Mouse (Mus musculus) ovary, postnatal 14 days (tissue): Measurements from ENCODE around the gene Doc2a.

Source experiments
- DNase-seq: peaks from one replicate; pipeline ENCODE4 v3.0.0; 2022; ENCODE audit warnings: low spot score

The Doc2a gene

DNA sequence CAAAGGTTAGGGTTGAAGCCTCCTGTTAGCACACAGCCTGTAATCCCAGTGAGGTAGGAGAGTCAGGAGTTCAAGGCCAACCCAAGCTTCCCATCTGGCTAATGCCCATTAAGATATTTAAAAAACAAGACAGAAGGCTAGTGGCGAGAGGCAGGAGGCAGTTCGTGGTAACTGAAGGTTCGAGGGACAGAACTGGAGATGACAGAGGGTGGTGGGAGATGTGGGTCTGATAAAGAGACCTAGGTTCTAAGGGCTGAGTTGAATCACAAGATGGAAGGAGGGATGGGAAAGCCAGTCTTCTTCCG is at the start of gene Doc2a:
Gene Doc2a, plus strand, starts transcription at position 301 of the 305 bp plus-strand sequence.
- no peak for DNase-seq

DNA sequence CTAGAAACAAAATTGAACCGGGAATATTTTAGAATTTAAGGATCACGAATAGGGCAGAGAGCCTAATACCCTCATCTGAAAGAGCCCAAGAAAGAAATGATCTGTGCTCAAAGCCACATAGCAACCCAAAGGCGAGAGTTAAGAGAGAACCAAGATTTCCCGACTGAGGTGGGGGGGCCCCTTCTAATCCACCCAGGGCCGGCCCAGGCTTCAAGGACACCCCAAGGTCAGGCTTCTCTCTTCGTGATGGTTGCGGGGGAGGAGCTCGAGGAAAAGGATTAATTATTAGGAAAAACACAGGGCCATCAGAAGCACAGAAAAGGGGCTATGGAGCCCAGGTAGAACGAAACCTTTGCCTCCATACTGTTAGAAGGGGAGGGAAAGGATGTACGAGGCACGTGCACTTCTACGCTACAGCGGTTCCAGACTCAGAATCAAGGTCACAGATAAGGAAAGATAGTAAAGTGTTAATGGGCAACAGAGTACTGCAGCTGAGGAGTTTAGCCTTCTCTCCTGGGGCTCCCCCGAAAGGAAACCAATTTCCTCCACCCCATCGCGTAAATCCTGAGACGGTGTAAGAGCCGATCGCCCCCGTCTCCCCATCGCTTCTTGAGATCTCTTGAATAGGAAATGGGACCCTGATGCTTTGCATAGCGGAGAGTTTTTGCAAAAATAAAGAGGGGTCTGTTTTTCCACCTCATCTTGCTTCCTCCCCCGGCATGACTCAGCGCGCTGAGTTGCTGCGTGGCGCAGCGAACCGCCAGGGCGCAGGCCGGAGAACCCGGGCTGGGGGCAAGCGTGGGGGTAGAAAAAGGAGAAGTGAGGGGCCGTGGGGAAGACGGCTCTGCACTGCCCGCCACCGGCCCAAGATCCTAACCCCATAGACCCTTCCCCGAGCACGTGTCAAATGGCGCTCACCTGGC is 48.8 kb upstream of the Doc2a start:
- DNase-seq = no peak

DNA sequence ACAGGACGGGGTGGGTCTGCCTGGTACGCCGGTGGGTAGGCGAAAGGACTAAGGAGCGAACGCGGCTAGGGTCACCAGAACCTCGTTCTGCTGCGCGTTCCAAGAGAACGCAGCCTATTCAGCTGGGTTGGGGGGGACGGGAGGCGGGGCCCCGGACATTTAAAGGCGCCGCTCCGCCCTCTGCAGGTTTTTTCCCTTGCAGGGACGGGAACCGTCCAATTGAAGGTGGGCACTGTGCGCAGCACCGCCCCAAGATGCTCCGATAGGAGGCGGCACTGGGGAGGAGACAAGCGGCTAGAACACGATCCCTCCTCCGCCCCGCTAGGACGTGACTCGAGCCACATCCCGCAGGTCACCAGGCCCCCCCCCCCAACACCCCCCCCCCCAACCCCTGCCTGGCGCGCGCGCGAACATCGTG is 48.2 kb upstream of the Doc2a start:
- DNase-seq = peak; percentile 89

DNA sequence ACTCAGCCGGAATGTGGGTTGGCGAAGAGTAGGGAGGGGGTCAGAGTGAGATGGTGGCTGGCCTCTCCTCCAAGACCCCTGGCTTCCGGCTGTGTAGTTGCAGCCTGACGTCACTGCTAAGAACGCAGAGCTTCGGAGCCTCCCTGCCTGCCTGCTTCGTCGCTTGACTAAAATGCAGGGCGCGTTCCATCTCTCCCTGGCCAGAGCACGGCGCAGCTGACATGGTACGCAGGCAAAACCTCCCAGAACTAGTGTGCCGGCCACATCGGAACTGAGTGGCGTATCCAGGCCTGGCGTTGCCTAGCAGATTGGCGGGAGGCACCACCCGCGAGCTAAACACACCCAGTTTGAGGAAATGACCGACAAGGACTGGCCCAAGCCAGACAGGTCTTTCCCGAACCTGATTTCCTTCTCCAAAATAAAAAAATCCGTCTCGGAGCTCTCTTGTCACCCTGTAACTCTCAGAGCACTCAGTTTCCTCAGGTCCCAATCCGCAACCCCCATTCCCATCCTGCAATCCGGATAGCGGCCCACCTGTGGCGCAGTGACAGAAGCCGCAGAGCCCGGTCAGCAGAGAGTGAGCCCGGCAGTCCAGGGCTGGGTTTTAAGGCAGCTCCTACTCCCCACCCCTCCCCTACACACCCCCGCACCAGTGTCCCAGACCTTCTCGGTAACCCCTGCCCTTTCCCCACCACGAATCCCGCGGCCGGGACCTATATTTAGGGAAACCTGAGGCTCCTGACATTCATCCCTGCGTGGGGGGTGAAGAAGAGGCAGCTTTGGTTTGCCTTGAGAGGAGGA is 47.5 kb upstream of the Doc2a start:
- DNase-seq = no peak

DNA sequence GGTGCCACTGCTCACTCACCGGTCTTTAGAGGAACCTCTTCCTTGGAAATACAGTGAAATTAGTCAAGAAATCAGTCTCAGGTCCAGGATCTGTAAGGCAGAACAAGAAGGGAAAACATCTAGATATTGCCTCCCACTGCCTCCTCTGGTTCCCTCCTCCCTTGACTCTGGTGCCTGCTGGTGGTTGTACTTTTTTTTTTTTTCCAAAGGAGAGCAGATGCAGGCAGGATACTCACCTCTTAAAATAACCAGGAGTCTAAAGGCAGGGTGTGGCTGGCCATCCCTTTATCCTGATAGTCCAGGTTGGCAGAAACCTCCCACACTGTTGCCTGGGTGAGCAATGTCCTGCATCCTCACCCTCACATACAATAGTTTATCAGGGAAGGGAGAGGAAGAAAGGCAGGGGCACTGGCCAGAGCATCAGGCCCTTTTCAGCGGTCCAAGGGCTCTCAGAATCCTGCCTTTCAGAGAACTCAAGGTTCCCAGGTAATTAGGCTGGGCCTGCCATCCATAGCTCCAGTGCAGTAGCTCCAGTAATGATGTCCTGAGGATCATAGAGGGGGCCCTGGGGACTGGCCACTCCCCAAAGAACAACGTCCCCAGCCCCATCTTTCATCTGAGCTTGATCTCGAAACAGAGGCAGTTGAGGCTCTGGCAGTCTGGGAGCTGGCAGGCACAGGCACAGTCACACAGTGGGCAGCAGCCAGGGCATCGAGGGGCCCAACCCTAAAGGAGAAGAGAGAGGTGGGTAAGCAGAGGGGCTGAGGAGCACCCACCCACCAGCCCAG is 46.8 kb upstream of the Doc2a start:
- no peak for DNase-seq

DNA sequence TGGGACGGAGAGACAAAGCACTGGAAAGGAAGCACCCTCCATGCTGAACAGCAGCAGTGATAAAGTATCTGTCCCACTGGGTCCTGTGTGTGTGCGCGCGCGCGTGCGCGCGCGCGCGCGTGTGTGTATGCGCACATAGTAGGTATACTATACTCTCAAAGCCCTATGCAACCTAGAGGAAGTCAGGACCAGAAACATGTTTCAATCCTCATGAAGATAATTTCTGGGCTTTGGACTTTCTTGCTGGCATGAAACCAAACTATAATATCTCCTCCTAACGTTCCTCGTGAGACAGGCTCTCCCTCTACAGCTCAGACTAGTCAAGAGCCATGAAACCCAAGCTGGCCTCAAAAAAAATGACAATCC is 46.2 kb upstream of the Doc2a start:
- DNase-seq = no peak

DNA sequence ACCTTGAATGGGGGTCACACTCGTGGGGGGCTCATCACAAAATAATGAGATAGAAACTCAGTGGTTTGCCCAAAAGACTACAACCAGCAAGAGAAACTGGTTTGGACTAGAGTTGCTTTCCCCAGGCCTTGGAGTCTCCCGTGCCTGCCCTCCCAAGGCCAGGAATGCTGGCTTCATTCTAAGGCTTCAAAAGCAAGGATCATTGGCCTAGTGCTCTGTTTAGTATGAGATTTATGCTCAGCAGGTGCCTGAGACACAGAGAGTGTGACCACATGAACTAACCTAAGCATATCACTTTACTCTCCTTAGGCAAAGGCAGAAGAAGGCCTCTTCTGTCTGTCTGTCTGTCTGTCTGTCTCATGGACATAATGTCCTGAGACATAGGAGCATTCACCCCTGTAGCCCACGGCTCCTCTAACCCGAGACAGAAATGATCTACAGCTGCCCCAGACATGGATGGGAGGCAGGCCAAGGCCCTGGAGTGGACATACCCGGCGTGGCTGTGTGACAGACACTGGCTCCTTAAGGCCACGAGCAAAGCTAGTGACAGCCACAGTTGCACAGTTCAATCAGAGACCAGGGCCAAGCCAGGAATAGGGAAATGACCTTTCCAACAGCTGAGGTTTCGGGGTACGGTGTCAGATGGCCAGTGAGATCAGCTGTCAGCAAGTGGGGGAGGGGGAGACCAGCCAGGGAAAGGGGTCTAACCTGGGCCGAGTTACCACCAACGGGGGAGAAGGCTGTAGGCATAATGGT is 44.9 kb upstream of the Doc2a start:
- DNase-seq = no peak

DNA sequence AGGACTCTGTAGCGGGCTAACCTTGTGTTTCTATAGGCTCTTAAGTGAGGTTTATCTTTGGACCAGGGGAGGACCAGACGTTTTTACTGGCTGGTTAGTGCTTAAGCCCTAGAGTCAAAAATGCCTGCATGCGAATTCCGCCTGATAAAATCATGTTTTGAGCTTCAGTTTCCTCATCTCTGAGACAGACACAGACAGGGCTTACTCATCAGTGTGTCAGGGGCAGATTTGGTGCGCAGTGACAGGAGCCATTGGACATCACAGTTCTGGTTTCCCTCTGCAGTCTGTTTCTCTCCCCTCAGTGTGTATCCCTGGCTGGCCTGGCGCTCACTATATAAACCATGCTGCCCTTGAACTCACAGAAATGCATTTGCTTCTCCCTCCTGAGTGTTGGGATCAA is 44.0 kb upstream of the Doc2a start:
- DNase-seq = no peak

DNA sequence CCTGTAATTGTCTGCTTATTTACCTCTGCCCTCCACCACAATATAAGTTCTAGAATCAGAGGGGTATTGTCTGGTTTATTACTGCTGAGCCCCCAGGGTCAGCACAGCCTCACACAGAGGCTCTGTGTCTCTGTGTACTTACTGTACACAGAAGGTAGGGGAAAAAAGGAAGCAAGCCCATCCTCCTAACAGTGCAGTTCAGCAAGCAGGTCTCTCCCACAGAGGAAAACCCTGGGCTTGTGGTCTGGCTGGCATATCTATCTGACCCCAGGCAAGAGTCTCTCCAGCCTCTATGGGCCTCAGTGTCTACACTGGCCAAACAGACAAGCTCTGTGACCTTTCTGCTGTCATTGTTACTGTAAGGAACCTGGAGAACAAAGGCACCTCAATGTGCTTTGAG is 43.5 kb upstream of the Doc2a start:
- no peak for DNase-seq

DNA sequence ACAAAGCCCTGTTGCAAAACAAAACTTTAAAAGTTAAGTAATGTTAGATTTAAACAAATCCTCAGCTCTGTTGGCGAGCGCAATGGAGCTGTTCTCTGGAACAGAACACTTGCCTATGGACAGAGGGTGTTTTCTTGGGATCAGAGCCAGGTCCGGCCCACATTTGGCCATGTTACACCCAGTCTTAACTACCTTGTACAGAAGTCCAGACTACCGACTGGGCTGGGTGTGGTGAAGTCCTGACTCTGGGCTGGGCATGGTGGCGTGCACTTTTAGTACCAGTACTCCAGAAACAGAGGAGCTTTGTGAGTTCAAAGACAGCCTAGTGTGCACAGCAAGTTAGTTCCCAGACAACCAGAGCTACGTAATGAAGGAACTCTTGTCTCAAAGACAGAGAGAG is 40.3 kb upstream of the Doc2a start:
- no peak for DNase-seq

DNA sequence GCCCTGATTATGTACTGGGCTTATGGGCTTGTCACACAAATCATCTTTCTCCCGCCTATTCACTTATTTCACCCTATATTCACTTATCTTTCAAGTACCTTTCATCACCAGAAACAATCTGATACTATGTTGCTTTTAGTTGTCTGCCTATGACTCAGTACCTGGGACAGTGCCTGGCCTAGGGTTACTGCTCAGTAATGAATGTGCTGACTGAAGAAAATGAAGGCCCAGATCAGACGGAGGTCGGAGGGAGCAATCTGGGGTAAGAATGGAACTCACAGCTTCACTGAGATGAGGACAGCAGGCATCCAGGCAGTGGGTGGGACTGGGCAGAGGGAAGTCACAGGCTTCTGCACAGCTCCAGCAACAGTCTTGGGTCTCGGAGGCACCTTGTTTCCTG is 39.8 kb upstream of the Doc2a start:
- no peak for DNase-seq

DNA sequence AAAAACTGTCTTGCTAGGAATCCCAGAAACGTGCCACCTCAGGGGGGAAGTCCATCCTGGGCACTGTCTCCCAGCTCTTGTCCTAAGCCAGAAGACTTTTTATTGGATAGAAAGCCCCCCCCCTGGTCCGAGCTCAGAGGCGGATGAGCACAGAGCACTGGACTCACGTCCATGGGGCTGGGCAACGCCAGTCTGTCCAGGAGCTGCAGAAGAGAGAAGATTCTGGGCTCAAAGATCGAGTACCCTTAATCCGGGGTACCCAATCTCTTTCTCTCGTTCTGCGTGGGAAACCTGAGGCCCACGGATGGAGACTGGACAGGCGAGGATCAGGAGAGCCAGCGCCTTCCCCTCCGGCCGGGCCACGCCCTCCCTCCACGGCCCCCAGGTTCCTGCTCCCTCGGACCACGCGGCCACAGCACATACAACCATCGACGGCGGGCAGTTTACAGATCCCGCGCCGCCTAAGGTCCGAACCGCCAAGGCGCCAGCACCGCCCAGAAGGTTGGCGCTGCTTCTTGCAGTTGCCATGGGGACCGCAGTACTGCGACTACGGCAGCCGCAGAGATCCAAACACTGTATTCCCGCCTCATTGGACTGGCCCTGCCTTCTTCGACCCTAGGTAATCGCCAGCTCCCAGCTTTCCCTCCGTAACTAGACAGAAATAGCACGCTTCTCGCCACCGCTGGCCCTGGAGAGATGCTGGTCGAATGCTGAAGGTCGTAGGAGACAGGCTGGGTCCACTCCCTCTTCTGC is 38.3 kb upstream of the Doc2a start:
- peak; percentile 83 for DNase-seq

DNA sequence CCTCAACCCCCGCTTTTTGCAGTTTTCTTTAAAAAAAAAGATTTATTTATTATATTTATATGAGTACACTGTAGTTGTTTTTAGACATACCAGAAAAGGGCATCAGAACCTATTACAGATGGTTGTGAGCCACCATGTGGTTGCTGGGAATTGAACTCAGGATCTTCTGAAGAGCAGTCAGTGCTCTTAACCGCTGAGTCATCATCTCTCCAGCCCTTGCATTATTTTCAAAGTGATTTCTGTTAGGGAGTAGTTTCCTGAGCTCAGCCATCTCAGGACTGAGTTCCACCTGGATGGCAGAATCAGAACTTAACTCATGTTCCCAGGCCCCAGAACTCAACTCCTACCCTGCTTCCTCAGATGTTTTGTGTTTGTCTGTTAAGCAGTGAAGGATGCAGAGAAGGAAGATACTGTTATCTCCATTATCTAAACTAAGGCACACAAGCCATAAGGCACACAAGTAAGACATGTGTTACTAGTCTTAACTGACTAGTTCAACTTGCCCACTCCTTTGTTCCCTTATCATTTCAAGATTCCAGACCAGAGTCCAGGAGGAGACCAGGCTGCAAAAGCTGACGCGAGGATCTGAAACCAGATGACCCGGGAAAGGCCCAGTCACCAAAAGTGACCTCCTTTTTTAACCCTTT is 37.4 kb upstream of the Doc2a start:
- DNase-seq = no peak

DNA sequence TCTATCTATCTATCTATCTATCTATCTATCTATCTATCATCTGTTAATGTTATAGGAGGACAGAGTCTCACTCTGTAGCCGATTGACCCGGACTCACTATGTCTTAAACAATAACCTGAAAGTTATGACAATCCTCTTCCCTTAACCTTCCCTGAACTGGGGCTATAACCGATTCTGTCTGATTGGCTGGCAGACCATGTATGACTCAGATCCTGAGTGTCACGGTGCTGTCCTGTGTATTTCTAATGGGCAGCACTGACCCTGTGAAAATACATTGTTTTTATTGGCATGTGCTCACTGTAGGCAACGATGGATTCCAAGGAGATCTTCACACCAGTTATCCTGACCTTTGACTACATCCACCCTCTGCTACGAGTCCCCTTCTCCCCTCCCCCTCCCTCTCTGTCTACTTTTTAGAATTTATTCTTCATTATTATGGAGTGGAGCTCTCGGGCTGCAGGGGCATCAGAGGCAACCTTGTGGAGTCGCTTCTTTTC is 31.4 kb upstream of the Doc2a start:
- no peak for DNase-seq

DNA sequence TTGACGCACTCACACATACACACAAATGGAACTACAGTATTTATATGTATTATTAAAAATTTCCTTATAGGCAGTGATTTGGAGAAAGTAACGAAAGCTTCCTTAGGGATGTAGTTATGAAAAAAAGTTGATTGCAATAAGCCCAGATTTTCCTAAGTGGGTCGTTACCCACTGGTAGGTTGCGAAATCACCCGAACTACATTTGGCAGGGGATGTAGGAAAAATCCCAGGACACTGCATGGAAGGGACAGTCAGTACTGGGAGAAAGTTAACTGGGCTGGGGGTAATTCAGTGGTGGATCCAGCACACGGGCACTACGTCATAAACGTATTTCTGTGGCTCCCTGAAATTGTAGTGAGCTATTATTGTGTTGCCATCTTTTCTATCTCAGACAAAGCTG is 30.7 kb upstream of the Doc2a start:
- DNase-seq = no peak

DNA sequence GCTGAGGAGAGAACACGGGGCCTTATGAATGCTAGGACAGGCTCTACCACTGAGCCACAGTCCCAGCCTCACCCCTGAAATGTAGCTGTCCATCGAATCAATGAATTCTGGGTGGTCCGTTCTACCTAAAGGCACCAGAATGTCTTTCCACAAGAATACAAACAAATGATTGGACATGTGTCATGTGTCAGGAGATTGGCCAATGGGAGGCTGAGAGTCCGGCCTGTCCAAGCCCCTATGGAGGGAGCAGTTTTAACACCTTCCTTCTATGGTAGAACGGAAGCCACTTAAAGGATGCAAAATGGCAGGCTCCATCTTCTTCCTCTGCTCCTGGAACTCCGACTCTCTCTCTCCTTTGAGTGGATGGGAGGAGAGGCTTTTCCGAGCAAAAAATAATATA is 29.6 kb upstream of the Doc2a start:
- DNase-seq = no peak

DNA sequence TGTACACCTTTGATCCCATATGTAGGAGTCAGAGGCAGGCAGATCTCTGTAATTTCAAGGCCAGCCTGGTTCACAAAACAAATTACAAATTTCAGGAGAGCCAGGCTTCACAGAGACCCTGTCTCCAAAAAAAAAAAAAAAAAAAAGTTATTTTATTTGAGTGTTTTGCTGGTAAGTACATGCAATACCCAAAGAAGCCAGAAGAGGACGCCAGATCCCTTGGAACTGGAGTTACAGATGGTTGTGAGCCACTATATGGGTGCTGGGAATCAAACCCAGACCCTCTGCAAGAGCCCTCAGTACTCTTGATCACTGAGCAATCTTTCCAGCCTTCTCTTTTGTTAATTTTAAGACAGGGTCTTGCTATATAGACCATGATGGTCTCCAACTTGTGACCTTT is 28.4 kb upstream of the Doc2a start:
- no peak for DNase-seq

DNA sequence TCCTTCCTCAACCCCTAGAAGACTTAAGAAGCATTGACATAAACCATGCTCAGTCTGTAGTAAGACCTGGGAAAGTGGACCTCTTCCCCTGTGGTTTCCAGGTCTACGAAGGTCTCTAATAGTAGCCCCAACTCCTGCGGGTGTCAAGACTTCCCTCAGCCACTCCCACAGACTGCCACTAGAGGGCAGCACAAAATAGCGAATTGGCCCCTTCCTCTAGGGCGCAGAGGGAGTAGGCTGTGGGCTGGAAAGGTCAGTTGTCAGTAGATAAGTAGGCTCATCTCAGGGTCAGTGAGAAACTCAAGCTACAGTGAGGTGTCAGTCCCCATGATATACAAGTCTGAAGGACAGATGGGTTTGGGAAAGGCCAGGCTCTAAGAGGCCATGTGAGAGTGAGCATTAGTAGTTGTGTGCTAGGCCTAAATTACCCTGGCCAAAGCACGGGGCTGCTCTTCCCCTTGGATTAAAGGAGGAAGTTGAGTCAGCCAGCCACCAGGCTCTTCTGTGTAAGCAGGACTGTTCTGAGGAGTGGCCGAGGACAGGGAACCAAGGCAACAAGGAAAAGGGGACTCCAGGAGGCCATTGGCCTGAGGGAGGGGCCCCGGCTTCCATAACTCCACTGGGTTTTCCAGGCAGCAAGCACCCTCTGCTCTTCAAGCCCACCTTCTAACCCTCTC is 25.2 kb upstream of the Doc2a start:
- peak; percentile 78 for DNase-seq

DNA sequence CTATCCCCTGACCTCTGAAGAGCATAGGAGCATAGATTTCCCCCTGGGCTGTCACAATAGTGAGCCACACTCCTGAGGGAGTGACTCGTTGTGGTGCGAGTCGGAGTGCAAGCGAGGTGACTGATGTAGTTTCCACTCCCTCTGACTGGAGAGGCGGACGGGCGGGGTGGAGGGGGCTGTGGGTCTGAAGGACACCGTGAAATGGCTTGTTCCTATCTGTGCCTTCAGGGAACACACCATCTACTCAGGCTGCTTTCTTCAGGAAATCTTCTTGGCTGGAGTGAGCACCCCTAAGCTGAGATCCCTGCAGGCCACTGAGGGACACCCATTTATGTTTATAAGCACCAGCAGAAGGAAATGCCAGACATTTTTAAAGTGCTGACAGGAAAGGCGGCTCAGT is 24.5 kb upstream of the Doc2a start:
- DNase-seq = no peak

DNA sequence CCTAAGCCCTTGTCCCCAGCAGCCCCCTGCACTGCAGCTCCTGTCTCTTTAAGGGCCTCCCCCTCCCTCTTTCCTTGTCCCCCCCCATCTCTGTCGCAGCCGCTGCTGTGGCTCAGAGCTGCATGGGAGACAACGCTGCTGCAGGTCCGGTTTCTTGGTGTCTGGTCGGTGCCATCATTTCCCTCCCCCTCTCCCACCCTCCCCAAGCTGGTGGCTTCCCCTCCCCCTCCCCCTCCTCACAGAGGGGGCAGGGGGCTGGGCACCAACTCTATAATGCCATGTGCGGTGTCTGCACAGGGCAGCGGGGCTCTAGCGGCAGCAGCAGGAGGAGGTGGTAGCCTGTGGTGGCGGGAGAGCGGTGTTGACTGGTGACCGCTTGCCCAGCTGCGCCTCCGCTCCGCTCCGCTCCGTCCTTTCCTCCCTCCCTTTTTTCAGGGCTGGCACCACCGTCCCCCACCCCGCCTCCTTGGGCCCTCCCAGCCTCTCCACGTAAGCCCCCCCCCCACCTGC is 24.0 kb upstream of the Doc2a start:
- no peak for DNase-seq
